Mouse (Mus musculus) spleen, adult 18-20 months (tissue): ENCODE measurements around the gene Olfr460.
"Not testable (repeated sequence)": the region's sequence is repeated elsewhere in the genome, so short reads cannot be mapped to it uniquely, and the experiment has no call there.

ENCODE experiments used
- DNase-seq, 2 experiments: peaks; one replicate each; pipeline ENCODE4 v3.0.0; 2022; ENCODE audit warnings: mixed read lengths in 2 of 2

The Olfr460 gene

DNA sequence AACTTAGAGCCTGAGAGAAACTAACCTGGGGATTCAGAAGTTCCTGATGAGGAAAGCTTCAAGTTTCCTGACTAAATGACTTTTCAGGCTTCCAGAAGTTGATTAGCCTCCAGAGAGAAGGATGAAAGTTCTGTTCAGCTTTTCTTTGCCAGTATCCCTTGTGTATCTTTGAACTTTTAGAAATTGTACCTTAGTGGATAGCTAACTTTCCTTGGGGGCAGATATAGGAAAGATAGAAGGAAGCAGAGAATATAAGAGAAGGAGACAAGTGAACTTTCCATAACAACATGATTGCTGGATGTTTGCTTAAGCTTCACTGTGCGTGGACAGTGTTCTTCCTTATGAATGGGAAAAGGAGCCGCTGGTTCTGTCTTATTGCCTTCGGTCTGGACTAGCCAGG is at the start of gene Olfr460:
TSS of gene Olfr460 (plus strand) at position 301 of the 400 bp plus-strand sequence.
- no peak for DNase-seq

DNA sequence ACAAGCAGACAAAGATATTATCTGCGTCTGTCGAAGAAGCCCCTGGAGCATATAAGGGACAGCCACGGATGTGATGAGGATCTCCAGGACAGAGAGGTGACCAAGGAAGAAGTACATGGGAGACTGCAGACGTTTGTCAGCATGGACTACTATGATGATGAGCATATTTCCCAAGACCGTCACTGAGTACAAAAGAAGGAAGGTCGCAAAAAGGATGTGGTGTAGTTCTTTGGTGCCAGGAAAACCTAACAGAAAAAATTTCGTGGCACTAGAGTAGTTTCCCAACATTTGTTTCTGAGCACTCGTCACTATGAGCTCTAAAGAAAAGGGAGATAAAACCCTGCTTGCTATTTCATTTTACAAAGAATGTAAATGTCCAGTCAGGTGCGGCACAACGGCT is 24.6 kb upstream of the Olfr460 start:
- DNase-seq = no peak

DNA sequence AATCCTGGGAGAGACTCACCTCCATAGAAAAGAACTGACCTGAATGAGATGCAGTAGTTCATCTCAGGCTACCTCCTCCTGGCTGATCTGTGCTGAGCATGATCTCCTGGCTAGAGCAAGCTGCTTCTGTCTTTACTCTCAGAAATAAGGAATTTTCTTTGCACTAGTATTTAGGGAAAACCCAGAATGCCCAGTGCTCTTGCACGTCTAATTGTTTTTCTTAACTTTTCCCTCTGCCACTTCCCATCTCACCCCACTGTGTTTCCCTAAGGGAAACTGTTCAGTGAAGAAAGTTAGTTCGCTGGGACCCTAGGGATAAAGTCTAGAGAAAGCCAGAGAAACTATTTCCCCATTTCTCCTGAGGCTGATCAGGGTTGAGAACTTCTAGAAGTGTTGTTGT is 14.3 kb upstream of the Olfr460 start, which contains the start of gene Olfr461:
TSS of gene Olfr461 (minus strand) at position 101 of the 400 bp plus-strand sequence.
- DNase-seq = no peak

DNA sequence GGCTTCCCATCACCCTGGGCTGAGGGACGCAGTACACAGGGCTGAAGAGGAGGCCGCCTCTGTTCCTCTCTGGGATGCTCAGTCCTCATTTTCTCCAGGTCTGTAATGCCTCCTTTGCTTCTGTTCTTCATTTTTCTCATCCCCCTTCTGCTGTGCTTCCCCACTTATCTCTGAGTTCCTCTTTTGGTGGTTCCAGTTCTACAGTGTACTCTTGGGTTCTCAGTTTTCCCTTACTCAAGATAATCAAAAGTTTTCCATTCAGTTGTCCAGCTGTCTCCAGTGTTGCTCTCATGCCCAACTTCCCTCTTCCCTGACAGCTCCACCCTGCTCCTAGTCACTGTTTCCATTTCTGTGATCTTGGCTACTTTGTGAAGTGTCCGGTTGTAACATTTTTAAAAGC is 4.3 kb downstream of the Olfr460 start:
- no peak for DNase-seq

DNA sequence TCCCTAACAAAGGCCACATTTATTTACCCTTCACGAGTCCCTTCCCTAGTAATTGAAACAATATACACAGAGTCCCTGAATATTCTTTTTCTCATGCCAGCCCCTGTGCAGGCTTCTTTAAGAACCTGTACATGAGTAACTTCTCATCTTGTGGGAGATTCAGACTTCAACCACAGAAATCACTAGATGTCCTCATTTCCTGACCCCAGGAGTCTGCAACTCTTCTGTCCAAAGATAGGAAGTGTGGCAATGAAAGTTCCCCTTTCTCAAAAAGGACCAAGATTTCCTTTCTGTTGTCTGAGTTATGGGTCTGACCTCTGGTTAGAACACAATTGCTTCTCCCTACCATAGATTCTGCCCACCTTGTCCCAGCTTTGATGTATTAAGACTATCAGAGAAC is 7.0 kb downstream of the Olfr460 start:
- no peak for DNase-seq

DNA sequence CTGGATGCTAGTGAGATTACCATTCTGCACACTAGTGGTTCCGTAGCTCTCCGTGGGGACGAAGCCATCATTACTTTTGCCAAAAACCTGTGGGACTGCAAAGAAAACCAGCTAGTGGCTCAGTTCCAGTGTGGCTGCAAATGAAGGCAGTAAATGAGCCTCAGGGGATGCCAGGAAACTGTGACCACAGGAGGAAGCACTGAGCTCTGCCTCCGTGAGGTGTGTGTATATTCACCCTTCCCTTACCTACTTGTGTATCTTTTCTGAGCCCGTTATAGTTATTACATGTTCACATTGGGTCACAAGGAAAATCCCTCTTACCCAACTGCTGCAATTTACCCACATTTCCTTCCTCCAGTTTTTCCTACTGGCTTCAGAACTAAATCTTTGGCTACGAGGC is 15.0 kb downstream of the Olfr460 start:
- no peak for DNase-seq

DNA sequence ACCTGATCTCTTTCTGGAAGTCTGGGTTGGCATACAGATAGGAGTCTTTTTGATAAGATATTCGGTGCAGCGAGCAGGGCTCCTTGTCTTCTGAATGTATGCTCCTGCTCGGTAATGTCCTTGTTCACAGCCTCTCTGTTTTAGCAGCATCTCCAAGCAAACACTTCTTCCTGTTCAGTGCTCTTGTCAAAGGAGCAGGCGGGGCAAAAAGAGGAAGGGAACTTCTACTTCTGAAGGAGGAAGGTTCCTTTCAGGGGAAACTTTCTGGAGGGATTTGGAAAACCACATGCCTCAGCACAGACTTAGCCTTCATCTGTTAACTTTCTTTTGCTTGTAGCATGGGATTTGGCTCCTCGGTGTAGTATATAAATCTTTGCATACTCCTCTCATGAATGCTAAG is 16.4 kb downstream of the Olfr460 start, which contains the start of gene Clec5a:
TSS of gene Clec5a (minus strand) at position 177 of the 400 bp plus-strand sequence.
- no peak for DNase-seq

DNA sequence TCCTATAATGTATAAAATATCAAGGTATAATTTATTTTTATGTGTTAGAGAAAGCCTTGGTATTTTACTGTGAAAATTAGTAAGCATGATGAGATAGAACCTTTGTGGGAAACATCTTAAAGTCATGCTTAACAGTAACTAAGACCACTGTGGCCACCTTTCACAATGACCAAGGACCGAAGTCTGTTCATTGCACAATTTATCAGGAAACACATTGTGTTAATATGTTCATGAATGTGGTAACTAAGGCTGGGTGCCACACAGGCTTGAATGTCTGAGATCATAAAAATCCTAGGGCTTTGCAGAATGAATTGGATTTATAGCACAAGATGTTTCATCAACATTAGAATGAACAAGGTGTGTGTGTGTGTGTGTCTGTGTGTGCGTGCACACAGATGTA is 19.1 kb downstream of the Olfr460 start:
- no peak for DNase-seq

DNA sequence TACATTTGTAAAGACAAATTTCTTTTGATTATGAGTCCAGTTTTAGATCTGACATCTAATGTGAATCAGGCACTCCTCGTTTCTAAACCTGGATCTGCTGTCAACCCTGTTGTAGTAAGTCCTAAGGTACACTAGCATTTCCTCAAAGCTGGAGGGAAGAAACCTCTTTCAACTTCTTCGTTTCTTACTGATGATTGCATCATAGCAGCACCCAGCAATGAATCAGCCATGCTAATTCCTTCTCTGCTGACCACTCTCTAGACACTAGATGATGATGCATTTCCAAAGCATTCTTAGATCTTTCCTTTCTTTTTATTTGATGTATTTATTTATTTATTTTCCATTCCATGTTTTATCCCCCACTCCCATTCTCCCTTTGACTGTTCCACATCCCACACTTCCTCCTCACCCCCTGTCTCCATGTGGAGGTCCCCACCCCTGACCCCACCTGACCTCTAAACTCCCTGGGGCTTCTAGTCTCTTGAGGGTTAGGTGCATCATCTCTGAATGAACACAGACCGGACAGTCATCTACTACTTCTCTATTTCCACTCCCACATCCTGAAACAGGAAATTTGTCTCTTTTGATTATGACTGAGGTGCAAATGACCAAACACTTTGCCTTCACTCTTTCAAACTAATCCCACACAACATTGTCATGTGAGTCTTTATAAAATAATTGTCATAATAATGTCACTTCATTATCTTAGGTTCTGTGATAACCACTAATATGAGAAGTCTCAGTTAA is 25.7 kb downstream of the Olfr460 start:
- DNase-seq = no peak

DNA sequence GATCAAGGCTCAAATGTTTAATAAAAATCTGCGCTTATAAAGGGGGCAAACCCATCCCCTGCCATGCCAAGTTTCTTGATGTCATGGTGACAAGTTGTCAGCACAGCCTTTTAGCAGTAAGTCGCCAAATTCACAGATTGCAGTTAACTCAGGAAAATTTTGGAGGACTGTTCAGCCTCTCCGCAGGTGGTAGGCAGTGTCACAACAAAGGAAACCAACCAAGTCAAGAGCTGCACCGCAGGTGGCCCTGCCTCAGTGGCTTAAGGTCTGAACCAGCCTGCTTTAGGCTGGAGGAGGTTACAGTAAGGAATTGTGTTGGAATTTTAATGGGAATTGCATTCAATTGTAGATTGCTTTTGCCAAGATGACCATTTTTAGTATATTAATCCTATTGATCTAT is 29.3 kb downstream of the Olfr460 start:
- DNase-seq = not testable (repeated sequence)

DNA sequence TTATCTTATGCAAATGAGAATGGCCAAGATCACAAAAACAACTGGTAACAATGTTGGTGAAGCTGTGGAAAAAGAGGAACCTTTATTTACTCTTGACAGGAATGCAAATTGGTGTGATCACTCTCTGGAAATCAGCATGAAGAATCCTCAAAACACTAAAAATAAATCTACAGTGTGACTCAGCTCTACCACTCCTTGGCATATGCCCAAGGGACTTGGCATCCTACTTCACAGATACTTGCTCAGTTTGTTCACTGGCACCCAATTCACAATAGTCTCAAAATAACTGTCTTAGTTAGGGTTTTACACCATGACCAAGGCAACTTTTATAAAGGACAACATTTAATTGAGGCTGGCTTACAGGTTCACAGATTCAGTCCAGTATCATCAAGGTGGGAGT is 38.1 kb downstream of the Olfr460 start:
- no peak for DNase-seq

DNA sequence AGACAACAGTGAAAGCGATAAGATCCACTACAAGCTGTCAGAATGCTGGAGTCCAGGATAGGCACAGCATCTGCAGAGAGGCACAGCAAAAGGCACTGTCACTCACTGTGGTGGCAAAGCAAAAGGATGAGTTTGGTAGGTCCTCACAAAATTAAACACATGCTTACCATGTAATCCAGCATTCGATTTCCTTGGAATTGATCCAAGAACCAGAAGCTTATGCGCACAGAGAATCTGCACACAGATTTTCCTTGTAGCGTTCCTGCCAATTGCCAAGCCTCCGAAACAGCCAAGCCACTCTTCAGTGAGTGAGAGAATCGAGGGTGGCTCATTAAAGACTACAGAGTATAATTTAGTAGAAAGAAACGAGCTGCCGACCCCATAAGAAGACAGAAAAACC is 41.0 kb downstream of the Olfr460 start:
- DNase-seq = no peak

DNA sequence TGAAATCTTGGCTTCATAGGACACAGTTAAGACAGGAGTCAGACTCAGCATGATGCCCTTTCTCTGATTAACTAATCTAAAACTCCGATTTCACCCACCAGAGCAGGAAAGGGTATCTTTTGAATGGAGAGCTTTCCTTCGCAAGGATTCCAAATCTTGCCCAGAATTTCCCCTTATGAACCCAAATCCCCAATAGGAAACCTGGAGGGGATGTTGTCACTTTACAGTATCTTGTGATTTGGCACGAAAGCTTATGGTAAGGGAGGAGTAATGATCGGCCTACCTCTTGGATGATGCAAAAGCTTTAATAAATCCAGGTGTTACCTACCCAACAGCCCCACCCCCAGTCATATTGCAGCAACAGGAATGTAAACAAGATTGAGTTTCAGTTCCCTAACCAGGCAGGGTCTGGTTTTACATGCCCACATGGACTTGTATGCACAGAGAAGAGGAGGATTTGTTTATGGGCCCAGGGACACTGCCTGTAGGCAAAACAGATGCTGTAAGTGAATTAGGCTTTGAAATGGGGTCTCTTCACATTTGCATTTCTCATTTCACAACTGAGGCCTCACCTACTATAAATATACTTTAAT is 44.1 kb downstream of the Olfr460 start, which contains the start of gene Tas2r138:
TSS of gene Tas2r138 (minus strand) at position 51 of the 593 bp plus-strand sequence.
- no peak for DNase-seq

DNA sequence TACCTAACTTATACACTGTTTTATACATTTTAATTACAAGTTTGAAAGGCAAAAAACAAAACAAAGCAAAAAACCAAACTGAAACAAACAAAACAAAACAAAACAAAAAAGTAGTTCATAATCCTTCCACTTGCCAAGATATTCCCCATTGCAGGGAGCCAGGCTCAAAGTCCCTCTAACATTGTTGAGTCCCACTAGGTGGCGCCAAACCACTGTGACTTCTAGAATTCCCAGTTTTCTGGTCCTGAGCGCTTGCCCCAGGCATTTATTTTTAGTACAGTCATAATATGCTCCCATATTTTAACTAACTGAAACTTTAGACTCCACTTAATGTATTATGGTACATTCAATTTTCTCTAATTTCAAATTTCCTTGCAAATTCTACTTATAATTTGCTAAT is 48.7 kb downstream of the Olfr460 start:
- DNase-seq = peak in 1 of 2 experiments; percentile 26
